Mouse (Mus musculus) bone marrow, adult 2 months (tissue): ENCODE data around the gene Skp2.

ENCODE experiments used
- CTCF ChIP-seq: fragments of 200-500 bp; IDR thresholded peaks from 2 replicates; pipeline ENCODE4 v1.5.1; 2011; ENCODE audit warnings: low read length, control low read depth; ENCODE audit not compliant: control insufficient read depth, insufficient read depth
- POLR2A ChIP-seq: fragments of 200-500 bp; IDR thresholded peaks from 2 replicates; pipeline ENCODE4 v1.6.1; 2011; ENCODE audit warnings: low read depth, mild to moderate bottlenecking, control low read depth, low read length, borderline replicate concordance; ENCODE audit not compliant: control insufficient read depth

DNA sequence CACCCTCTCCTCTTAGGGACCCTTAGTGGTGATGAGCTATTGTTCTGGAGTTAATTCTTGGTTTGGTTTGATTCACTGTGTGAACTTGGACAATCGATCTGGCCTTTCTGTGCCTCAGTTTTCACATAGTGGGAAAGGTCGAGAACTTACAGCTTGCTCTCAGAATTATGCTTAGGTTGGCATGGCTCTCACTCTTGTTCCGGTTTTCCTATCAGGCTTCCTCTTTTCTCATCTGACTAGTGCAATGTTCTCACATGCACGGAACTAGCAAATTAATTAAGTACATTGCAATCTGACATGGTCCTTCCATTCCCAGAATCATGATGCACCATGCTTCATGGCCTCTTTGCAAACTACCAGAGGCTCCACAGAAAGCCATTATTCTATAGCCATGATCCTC, 32.2 kb downstream of the Skp2 start:
- TF ChIP-seq POLR2A (no peak), CTCF (no peak)
